Comparison of ENCODE assay signal across 8 mouse cellular contexts in the genomic region with DNA sequence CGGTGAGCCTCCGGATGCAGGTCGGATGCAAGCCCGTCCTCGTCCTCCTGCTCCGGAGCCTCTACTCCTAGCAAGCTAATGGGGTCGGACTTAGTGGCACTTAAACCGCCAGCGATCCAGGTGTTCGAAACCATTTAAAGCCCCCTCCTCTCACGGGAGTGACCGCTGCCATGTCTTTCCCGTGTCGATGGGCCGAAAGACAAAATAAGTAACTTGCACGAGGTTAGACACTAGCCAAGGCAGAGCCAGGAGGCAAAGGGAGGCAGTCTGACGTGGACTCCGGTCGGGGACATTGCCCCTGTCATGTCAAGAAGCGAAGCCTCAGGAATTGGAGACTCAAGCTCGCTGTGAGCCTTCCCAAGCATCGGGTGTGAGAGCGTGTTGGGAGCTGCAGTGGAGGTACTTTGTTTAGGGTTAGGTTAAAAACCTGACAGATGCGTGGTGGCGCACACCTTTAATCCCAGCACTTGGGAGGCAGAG. TPM values are rescaled to one million over a fixed set of nuclear protein-coding genes. Genes with fewer than 3 reads are reported as not detected.
DNase-seq lines count a peak whose midpoint lies in the region; ATAC-seq and TF ChIP-seq lines count a peak whose summit lies in the region.

No protein-coding gene starts in this region.

- no peak for TF ChIP-seq CTCF in small intestine, adult 2 months (IDR thresholded peaks at IDR 0.05; ENCODE audit: extremely low read depth, insufficient read length, insufficient replicate concordance, low read depth, low read length)

- no peak for TF ChIP-seq POLR2A in small intestine, adult 2 months (IDR thresholded peaks at IDR 0.05; ENCODE audit: low read depth, low read length)

- 4% methylated on average over 25 of the region's 25 CpGs for WGBS in neural tube, embryonic 11.5 days
- 5% methylated on average over 25 of the region's 25 CpGs for WGBS in limb, embryonic 11.5 days
- 2% methylated on average over 25 of the region's 25 CpGs for WGBS in small intestine, adult 2 months

- no peaks in the 10 kb centered on the region for H3K9me3 ChIP-seq in neural tube, embryonic 11.5 days (ENCODE audit: control insufficient read depth, low read length)
- no peaks in the 10 kb centered on the region for H3K9me3 ChIP-seq in limb, embryonic 11.5 days (ENCODE audit: control insufficient read depth, low read length)

- H3K36me3 ChIP-seq in neural tube, embryonic 11.5 days (ENCODE audit: control insufficient read depth, insufficient read depth, low read length): peaks cover 9% of the 10 kb centered on the region
- H3K36me3 ChIP-seq in limb, embryonic 11.5 days (ENCODE audit: control insufficient read depth, insufficient read depth, low read length): peaks cover 21% of the 10 kb centered on the region
- peaks cover 32% of the 10 kb centered on the region for H3K36me3 ChIP-seq in small intestine, adult 2 months (ENCODE audit: control insufficient read depth, insufficient read depth, low read length)

- no peak overlapping the region for H3K27ac ChIP-seq in neural tube, embryonic 11.5 days (ENCODE audit: low read depth, low read length)
- H3K27ac ChIP-seq in limb, embryonic 11.5 days (replicated peaks; ENCODE audit: low read depth, low read length): no peak overlapping the region
- H3K27ac ChIP-seq in small intestine, adult 2 months (ENCODE audit: insufficient read depth, low read depth, low read length): no peak overlapping the region

- no peaks in the 10 kb centered on the region for H3K27me3 ChIP-seq in neural tube, embryonic 11.5 days (ENCODE audit: control insufficient read depth, insufficient read depth, low read length)
- H3K27me3 ChIP-seq in limb, embryonic 11.5 days (ENCODE audit: control insufficient read depth, insufficient read depth, low read length): no peaks in the 10 kb centered on the region
- no peaks in the 10 kb centered on the region for H3K27me3 ChIP-seq in small intestine, adult 2 months (ENCODE audit: control insufficient read depth, insufficient read depth, low read length)

- peaks cover 7% of the 10 kb centered on the region; the same call in 1 of the 2 replicates for H3K4me1 ChIP-seq in neural tube, embryonic 11.5 days (ENCODE audit: control insufficient read depth, insufficient read depth, low read length)
- H3K4me1 ChIP-seq in limb, embryonic 11.5 days (ENCODE audit: control insufficient read depth, insufficient read depth, low read length): peaks cover 7% of the 10 kb centered on the region
- H3K4me1 ChIP-seq in small intestine, adult 2 months (ENCODE audit: control insufficient read depth, insufficient read depth, insufficient read length, low read length): peaks cover 3% of the 10 kb centered on the region

- H3K4me3 ChIP-seq in neural tube, embryonic 11.5 days (ENCODE audit: low read depth, low read length): peak overlapping the region; percentile 88
- H3K4me3 ChIP-seq in limb, embryonic 11.5 days (ENCODE audit: low read depth, low read length): peak overlapping the region; percentile 66
- peak overlapping the region; percentile 99 for H3K4me3 ChIP-seq in small intestine, adult 2 months (ENCODE audit: low read depth, low read length)

- H3K9ac ChIP-seq in neural tube, embryonic 11.5 days (ENCODE audit: low read length): peak overlapping the region; percentile 89
- peak overlapping the region; percentile 76 for H3K9ac ChIP-seq in limb, embryonic 11.5 days (ENCODE audit: low read length)

- peak overlapping the region; percentile 89 for H3K4me2 ChIP-seq in neural tube, embryonic 11.5 days (ENCODE audit: low read depth)
- peak overlapping the region; percentile 61 for H3K4me2 ChIP-seq in limb, embryonic 11.5 days (ENCODE audit: low read depth, severe bottlenecking)

- no peak for ATAC-seq in neural tube, embryonic 11.5 days (ENCODE audit: insufficient read depth, low FRiP score, low TSS enrichment)
- ATAC-seq in limb, embryonic 11.5 days (ENCODE audit: insufficient number of reproducible peaks, low FRiP score, low TSS enrichment, low read depth): no peak

- peak; percentile 28 for DNase-seq in adrenal gland, postnatal 14 days
- no peak for DNase-seq in adrenal gland, postnatal 10 days
- DNase-seq in neural tube, embryonic 11.5 days (ENCODE audit: low spot score): no peak
- no peak for DNase-seq in neural tube, embryonic 10.5 days (ENCODE audit: extremely low spot score, low spot score)
- no peak for DNase-seq in limb, embryonic 11.5 days (ENCODE audit: low spot score)
- DNase-seq in Muller cell, postnatal 12 days (ENCODE audit: inconsistent ontology term): no peak
- DNase-seq in MN1 (ENCODE audit: low spot score): no peak

RNA-seq across cellular contexts. Expression of gene Nol9, which starts 0.8 kb away (rescaled TPM):
- 24.0 and 26.9 TPM in 2 replicates for total RNA-seq in adrenal gland, postnatal 14 days (2021)
- 10 to 100 TPM; 20.1 to 20.3 TPM for total RNA-seq in adrenal gland, postnatal 10 days (2021)
- polyA plus RNA-seq in neural tube, embryonic 11.5 days (2014; fragmentation: Nextera tagmentation; extraction: Ambion mirVana): 31.8 and 32.8 TPM in 2 replicates
- 38.1 and 40.3 TPM in 2 replicates for polyA plus RNA-seq in limb, embryonic 11.5 days (2014; fragmentation: Nextera tagmentation; extraction: Ambion mirVana)
- polyA plus RNA-seq in small intestine, adult 2 months (2012; rRNA removed): 9.7 and 14.3 TPM in 2 replicates

RNA-seq across cellular contexts. Expression of gene Tas1r1, which starts 1.5 kb away (rescaled TPM):
- total RNA-seq in adrenal gland, postnatal 14 days (2021): not detected in 2 replicates
- total RNA-seq in adrenal gland, postnatal 10 days (2021): not detected
- 0.38 and 0.66 TPM in 2 replicates for polyA plus RNA-seq in neural tube, embryonic 11.5 days (2014; fragmentation: Nextera tagmentation; extraction: Ambion mirVana)
- 0.40 and 0.75 TPM in 2 replicates for polyA plus RNA-seq in limb, embryonic 11.5 days (2014; fragmentation: Nextera tagmentation; extraction: Ambion mirVana)
- polyA plus RNA-seq in small intestine, adult 2 months (2012; rRNA removed): 0.05 TPM in 1 of 2 replicates, not detected in the other

RNA-seq across cellular contexts. Expression of gene Zbtb48, which starts 12.4 kb away (rescaled TPM):
- 10.6 and 11.3 TPM in 2 replicates for total RNA-seq in adrenal gland, postnatal 14 days (2021)
- total RNA-seq in adrenal gland, postnatal 10 days (2021): 1 to 10 TPM; 7.2 to 9.6 TPM
- polyA plus RNA-seq in neural tube, embryonic 11.5 days (2014; fragmentation: Nextera tagmentation; extraction: Ambion mirVana): 17.4 and 23.8 TPM in 2 replicates
- 21.0 and 23.9 TPM in 2 replicates for polyA plus RNA-seq in limb, embryonic 11.5 days (2014; fragmentation: Nextera tagmentation; extraction: Ambion mirVana)
- 12.5 and 13.6 TPM in 2 replicates for polyA plus RNA-seq in small intestine, adult 2 months (2012; rRNA removed)

RNA-seq across cellular contexts. Expression of gene Klhl21, which starts 31.3 kb away (rescaled TPM):
- total RNA-seq in adrenal gland, postnatal 14 days (2021): 18.7 TPM in 2 replicates
- 10 to 100 TPM; 17.8 to 21.4 TPM for total RNA-seq in adrenal gland, postnatal 10 days (2021)
- 4.0 and 4.6 TPM in 2 replicates for polyA plus RNA-seq in neural tube, embryonic 11.5 days (2014; fragmentation: Nextera tagmentation; extraction: Ambion mirVana)
- polyA plus RNA-seq in limb, embryonic 11.5 days (2014; fragmentation: Nextera tagmentation; extraction: Ambion mirVana): 4.7 and 6.4 TPM in 2 replicates
- 18.6 and 19.8 TPM in 2 replicates for polyA plus RNA-seq in small intestine, adult 2 months (2012; rRNA removed)

RNA-seq across cellular contexts. Expression of gene Plekhg5, which starts 32.4 kb away (rescaled TPM):
- 16.9 and 21.5 TPM in 2 replicates for total RNA-seq in adrenal gland, postnatal 14 days (2021)
- 10 to 100 TPM; 17.1 to 20.1 TPM for total RNA-seq in adrenal gland, postnatal 10 days (2021)
- polyA plus RNA-seq in neural tube, embryonic 11.5 days (2014; fragmentation: Nextera tagmentation; extraction: Ambion mirVana): 7.2 and 7.3 TPM in 2 replicates
- 8.8 and 8.9 TPM in 2 replicates for polyA plus RNA-seq in limb, embryonic 11.5 days (2014; fragmentation: Nextera tagmentation; extraction: Ambion mirVana)
- 7.0 and 15.7 TPM in 2 replicates for polyA plus RNA-seq in small intestine, adult 2 months (2012; rRNA removed)
